Mouse (Mus musculus) central nervous system, embryonic 14 days (tissue): ENCODE results near the gene 1700034J05Rik. TPM values are rescaled to one million over a fixed set of nuclear protein-coding genes. Genes with fewer than 3 reads are reported as not detected.

Experiments used
- polyA plus RNA-seq: library from polyadenylated mRNA; depleted of rRNA; stranded (reverse); fragments of >200 nt; gene quantifications from 2 replicates; pipeline ENCODE4 v1.2.3, GENCODE M21; 2012; rRNA removed

The 1700034J05Rik gene
- polyA plus RNA-seq = not detected in 2 replicates

GRCm38 (mm10) chr6:146954258-146954657, at the start of gene 1700034J05Rik:
TSS of gene 1700034J05Rik (minus strand) at chr6:146954422.

Other genes with a start within 250 kb of the 1700034J05Rik start
- gene Stk38l, start 229.4 kb downstream of the 1700034J05Rik start, polyA plus RNA-seq = 7.4 and 7.8 TPM in 2 replicates
- 4.9 and 7.8 TPM in 2 replicates for gene Arntl2, start 158.4 kb downstream of the 1700034J05Rik start, polyA plus RNA-seq
- not detected in 2 replicates for gene Smco2, start 104.3 kb downstream of the 1700034J05Rik start, polyA plus RNA-seq
- gene Ppfibp1, start 65.9 kb downstream of the 1700034J05Rik start, polyA plus RNA-seq = 13.2 and 20.6 TPM in 2 replicates
- gene Rep15, start 78.2 kb upstream of the 1700034J05Rik start, polyA plus RNA-seq = 0.53 and 0.83 TPM in 2 replicates
- gene Mrps35, start 88.3 kb upstream of the 1700034J05Rik start, polyA plus RNA-seq = 44.9 and 45.5 TPM in 2 replicates
- gene Mansc4, start 132.6 kb upstream of the 1700034J05Rik start, polyA plus RNA-seq = 0.25 and 0.89 TPM in 2 replicates
- gene Klhl42, start 137.0 kb upstream of the 1700034J05Rik start, polyA plus RNA-seq = 7.5 and 9.1 TPM in 2 replicates